Mouse (Mus musculus): ENCODE measurements around the gene Rps6ka3.
A peak's percentile ranks its signal among the peaks of the same experiment; 100 is the strongest.

The Rps6ka3 gene

DNA sequence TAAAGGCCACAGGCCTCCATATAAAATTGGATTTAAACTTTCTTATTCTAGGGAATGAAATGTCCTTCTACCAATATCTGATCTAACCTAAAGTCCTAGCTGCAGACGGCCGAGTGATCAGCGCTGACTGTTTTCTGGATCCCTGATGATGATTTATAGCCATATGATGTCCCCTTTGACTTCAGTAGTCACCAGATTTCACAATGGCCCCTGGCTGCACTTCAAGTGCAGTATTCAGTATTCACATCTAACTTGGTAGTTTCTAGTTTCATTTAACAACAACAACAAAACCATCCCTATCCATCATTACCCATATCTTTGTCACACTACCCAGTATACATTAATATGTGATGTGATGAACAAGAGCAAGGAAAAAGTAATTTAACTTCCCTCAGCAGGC is 154.4 kb downstream of the Rps6ka3 start:
- no peak for DNase-seq

- peak; percentile 77 to 84 for DNase-seq
Measured at GRCm38 (mm10) chrX:159371831-159372752, 162.0 kb downstream of the Rps6ka3 start, which contains the start of gene Eif1ax. Gene Eif1ax, plus strand, starts transcription at chrX:159372178.

GRCm38 (mm10) chrX:159372753-159373144 is 162.6 kb downstream of the Rps6ka3 start:
- no peak for DNase-seq

DNA sequence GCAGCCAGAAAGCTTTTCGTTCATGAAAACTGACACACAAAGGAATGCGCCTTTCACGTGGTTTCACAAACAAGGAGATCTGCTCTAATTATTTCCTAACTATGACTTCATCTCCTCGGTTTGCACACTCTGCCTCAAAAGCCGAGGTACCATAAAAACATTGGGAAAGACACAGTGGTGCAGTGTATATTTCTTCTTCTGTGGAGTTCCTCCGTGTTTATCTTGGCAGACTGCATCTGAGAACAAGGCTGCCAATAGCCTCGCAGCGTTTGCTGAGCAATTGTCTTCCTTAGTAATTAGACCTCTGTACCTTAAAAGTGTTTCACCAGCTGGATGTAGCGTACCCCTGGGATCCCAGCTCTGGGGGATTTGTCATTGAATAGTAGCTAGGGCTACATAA is 177.0 kb downstream of the Rps6ka3 start:
- no peak for DNase-seq

DNA sequence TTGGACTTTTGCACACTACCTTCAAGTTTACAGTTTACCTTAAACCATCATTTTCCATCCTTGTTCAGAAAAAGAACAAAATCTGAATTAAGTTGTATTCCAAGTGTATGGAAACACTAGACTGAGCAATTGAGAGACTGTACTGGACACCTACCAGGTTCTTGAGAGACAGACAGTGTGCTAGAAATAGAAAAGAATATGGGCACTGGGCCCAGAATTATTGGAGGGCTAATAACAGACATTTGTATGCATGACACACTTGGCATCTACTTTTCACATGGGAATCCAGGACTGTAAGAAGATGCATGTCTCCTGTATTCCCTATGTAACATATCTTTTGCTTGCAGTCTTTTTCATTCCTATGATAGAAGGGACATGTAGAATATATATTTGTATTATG is 178.8 kb downstream of the Rps6ka3 start:
- no peak for DNase-seq

GRCm38 (mm10) chrX:159390347-159390962 is 180.3 kb downstream of the Rps6ka3 start:
- no peak for DNase-seq

- no peak for DNase-seq
Measured at GRCm38 (mm10) chrX:159391239-159391638, 181.1 kb downstream of the Rps6ka3 start.

DNA sequence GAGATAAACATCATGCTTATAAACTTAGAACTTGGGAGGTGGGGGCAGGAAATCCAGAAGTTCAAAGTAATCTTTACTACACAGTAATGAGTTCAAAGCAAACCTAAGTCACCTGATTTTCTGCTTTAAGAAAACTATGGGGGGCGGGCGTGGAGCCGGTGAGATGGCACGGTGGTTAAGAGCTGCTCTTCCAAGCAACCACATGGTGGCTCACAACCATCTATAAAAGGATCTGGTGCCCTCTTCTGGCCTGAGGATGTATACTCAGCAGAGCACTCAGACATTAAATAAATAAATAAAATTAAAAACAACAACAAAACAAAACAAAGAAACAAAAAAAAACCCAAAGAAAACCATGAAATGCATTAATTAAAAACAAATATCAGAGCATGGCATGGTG is 199.1 kb downstream of the Rps6ka3 start:
- DNase-seq: peak; percentile 17 to 18

DNA sequence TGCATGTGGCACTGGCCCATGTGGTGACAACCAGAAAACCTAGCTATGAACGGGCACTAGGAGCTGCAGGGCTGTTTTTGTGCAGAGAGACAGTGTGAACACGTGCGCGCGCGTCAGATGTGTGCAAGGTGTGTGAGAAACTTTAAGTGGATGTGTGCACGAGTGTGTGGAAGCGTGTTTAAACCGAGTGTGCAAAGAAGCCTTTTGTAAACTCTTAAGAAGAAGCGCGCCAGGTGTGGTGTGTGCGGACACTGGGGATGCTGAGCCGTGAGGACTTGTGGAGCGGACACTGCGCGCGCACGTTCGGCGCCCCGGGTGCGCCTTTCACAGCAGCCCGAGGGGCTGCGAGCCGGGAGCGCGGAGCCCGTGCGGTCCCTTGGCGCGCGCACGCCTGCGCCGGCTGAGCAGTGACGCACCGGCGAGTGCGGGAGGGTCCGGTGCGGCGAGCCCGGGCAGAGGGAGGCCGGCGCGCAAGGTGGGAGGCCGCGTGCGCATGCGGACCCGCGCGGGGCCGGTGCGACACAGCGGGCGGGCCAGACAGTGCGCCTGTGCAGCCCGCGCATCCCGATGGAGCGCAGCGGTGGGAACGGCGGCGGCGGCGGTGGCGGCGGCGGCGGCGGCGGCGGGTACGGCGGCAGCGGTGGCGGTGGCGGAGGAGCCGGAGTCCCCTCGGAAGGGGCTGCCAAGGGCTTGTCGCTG is 204.2 kb downstream of the Rps6ka3 start, which contains the start of gene Map7d2:
TSS of gene Map7d2 (plus strand) at position 443 of the 699 bp plus-strand sequence.
- peak; percentile 16 to 38 for DNase-seq

- DNase-seq: peak; percentile 1 to 7
Measured at GRCm38 (mm10) chrX:159414829-159415673, 204.9 kb downstream of the Rps6ka3 start.
